Mouse (Mus musculus) liver, adult 2 months (tissue): Measurements from ENCODE around the gene 4930444G20Rik.

Experiments used
- CTCF ChIP-seq: fragments of 200-500 bp; IDR thresholded peaks from 2 replicates; pipeline ENCODE4 v1.5.1; 2011; ENCODE audit warnings: low read depth, low read length, control low read depth
- POLR2A ChIP-seq: fragments of 200-500 bp; IDR thresholded peaks from 2 replicates; pipeline ENCODE4 v1.6.1; 2011; ENCODE audit warnings: low read length, control low read depth; ENCODE audit not compliant: insufficient read depth; ENCODE audit errors: extremely low read depth

- TF ChIP-seq CTCF, result no peak
- TF ChIP-seq POLR2A, result no peak
These were observed 8.5 kb downstream of the 4930444G20Rik start for GRCm38 (mm10) chr10:22059415-22059814.
